In genomic region chr4:117829260-117830123, GRCm38 (mm10) we compare ENCODE assay signal across 8 mouse cellular contexts. TPM values are rescaled to one million over a fixed set of nuclear protein-coding genes. Genes with fewer than 3 reads are reported as not detected.
DNase-seq lines count a peak whose midpoint lies in the region; ATAC-seq and TF ChIP-seq lines count a peak whose summit lies in the region.

No protein-coding gene starts in this region.

- H3K36me3 ChIP-seq in hindbrain, embryonic 14.5 days (replicated peaks; ENCODE audit: control insufficient read depth, insufficient read depth): no peaks in the 10 kb centered on the region
- no peaks in the 10 kb centered on the region for H3K36me3 ChIP-seq in limb, embryonic 11.5 days (ENCODE audit: control insufficient read depth, insufficient read depth, low read length)
- H3K36me3 ChIP-seq in midbrain, embryonic 11.5 days (ENCODE audit: control insufficient read depth, insufficient read depth, low read length): no peaks in the 10 kb centered on the region
- no peaks in the 10 kb centered on the region for H3K36me3 ChIP-seq in spleen, adult 2 months (ENCODE audit: control insufficient read depth, insufficient read depth, low read length)

- TF ChIP-seq POLR2A in spleen, adult 2 months (IDR thresholded peaks at IDR 0.05; ENCODE audit: low read depth, low read length): no peak

- 11% methylated on average over 12 of the region's 12 CpGs for WGBS in hindbrain, embryonic 14.5 days
- WGBS in limb, embryonic 11.5 days: 8% methylated on average over 12 of the region's 12 CpGs
- 7% methylated on average over 12 of the region's 12 CpGs for WGBS in midbrain, embryonic 11.5 days
- 22% methylated on average over 12 of the region's 12 CpGs for WGBS in spleen, adult 2 months

- peak; percentile 49; the same call in 1 of the 2 replicates for ATAC-seq in hindbrain, embryonic 14.5 days (ENCODE audit: low FRiP score)
- no peak for ATAC-seq in limb, embryonic 11.5 days (ENCODE audit: insufficient number of reproducible peaks, low FRiP score, low TSS enrichment, low read depth)
- ATAC-seq in midbrain, embryonic 11.5 days (ENCODE audit: low FRiP score): peak; percentile 65

- H3K9ac ChIP-seq in hindbrain, embryonic 14.5 days: no peak overlapping the region
- H3K9ac ChIP-seq in limb, embryonic 11.5 days (ENCODE audit: low read length): no peak overlapping the region; the same call in 1 of the 2 replicates
- H3K9ac ChIP-seq in midbrain, embryonic 11.5 days (ENCODE audit: low read length): no peak overlapping the region

- no peak overlapping the region for H3K27ac ChIP-seq in hindbrain, embryonic 14.5 days
- no peak overlapping the region for H3K27ac ChIP-seq in limb, embryonic 11.5 days (replicated peaks; ENCODE audit: low read depth, low read length)
- H3K27ac ChIP-seq in midbrain, embryonic 11.5 days (ENCODE audit: low read depth, low read length): no peak overlapping the region
- H3K27ac ChIP-seq in spleen, adult 2 months (ENCODE audit: insufficient read depth, low read length): no peak overlapping the region

- DNase-seq in layer of hippocampus, adult 11-12 months (ENCODE audit: low spot score): peak; percentile 71
- no peak for DNase-seq in layer of hippocampus, adult 9-11 months
- DNase-seq in cerebellum, postnatal 10 days: peak; percentile 89 to 91
- DNase-seq in frontal cortex, postnatal 36 days (ENCODE audit: low spot score in 2 of 2): peak; percentile 54 to 57
- DNase-seq in hindbrain, embryonic 14.5 days (ENCODE audit: low spot score): peak; percentile 73
- DNase-seq in limb, embryonic 11.5 days (ENCODE audit: low spot score): peak; percentile 82
- peak; percentile 95 for DNase-seq in midbrain, embryonic 11.5 days (ENCODE audit: low spot score, missing footprints)
- DNase-seq in spleen, adult 2 months (ENCODE audit: low read depth in 1 of 2, low spot score in 2 of 2): peak in 1 of 2 experiments; percentile 21

- H3K27me3 ChIP-seq in hindbrain, embryonic 14.5 days (ENCODE audit: control insufficient read depth, insufficient read depth, low read length): no peaks in the 10 kb centered on the region
- no peaks in the 10 kb centered on the region for H3K27me3 ChIP-seq in limb, embryonic 11.5 days (ENCODE audit: control insufficient read depth, insufficient read depth, low read length)
- no peaks in the 10 kb centered on the region for H3K27me3 ChIP-seq in midbrain, embryonic 11.5 days (ENCODE audit: control insufficient read depth, insufficient read depth, low read length)
- 0 out of 2 replicates have a peak, but pooled peaks cover 3% of the 10 kb centered on the region for H3K27me3 ChIP-seq in spleen, adult 2 months (ENCODE audit: control insufficient read depth, insufficient read depth, low read length)

- peak; percentile 60; the same call in 1 of the 2 replicates for TF ChIP-seq CTCF in spleen, adult 2 months (IDR thresholded peaks at IDR 0.05; ENCODE audit: extremely low read depth, insufficient read depth, insufficient read length, insufficient replicate concordance)

- no peaks in the 10 kb centered on the region for H3K9me3 ChIP-seq in hindbrain, embryonic 14.5 days (ENCODE audit: control insufficient read depth, low read length)
- H3K9me3 ChIP-seq in limb, embryonic 11.5 days (ENCODE audit: control insufficient read depth, low read length): no peaks in the 10 kb centered on the region
- H3K9me3 ChIP-seq in midbrain, embryonic 11.5 days (ENCODE audit: control insufficient read depth, low read length): no peaks in the 10 kb centered on the region

- H3K4me1 ChIP-seq in hindbrain, embryonic 14.5 days (replicated peaks; ENCODE audit: control insufficient read depth, insufficient read depth, low read length): peaks cover 5% of the 10 kb centered on the region; the same call in 1 of the 2 replicates
- peaks cover 5% of the 10 kb centered on the region for H3K4me1 ChIP-seq in limb, embryonic 11.5 days (ENCODE audit: control insufficient read depth, insufficient read depth, low read length)
- peaks cover 5% of the 10 kb centered on the region for H3K4me1 ChIP-seq in midbrain, embryonic 11.5 days (ENCODE audit: control insufficient read depth, insufficient read depth, low read length)
- H3K4me1 ChIP-seq in spleen, adult 2 months (ENCODE audit: control insufficient read depth, insufficient read depth, insufficient read length): no peaks in the 10 kb centered on the region

- H3K4me3 ChIP-seq in hindbrain, embryonic 14.5 days (replicated peaks; ENCODE audit: low read length): no peak overlapping the region
- no peak overlapping the region for H3K4me3 ChIP-seq in limb, embryonic 11.5 days (ENCODE audit: low read depth, low read length)
- no peak overlapping the region for H3K4me3 ChIP-seq in midbrain, embryonic 11.5 days (ENCODE audit: low read depth, low read length)
- H3K4me3 ChIP-seq in spleen, adult 2 months (ENCODE audit: extremely low read depth, insufficient read depth, insufficient read length): no peak overlapping the region

- no peak overlapping the region for H3K4me2 ChIP-seq in hindbrain, embryonic 14.5 days (replicated peaks)
- H3K4me2 ChIP-seq in limb, embryonic 11.5 days (ENCODE audit: low read depth, severe bottlenecking): peak overlapping the region; percentile 21
- H3K4me2 ChIP-seq in midbrain, embryonic 11.5 days: peak overlapping the region; percentile 29; the same call in 1 of the 2 replicates

RNA-seq across cellular contexts. Expression of gene Slc6a9, which starts 4.8 kb away (rescaled TPM):
- 33.7 and 37.1 TPM in 2 replicates for polyA plus RNA-seq in hindbrain, embryonic 14.5 days (2014; fragmentation: Nextera tagmentation; extraction: Ambion mirVana)
- polyA plus RNA-seq in limb, embryonic 11.5 days (2014; fragmentation: Nextera tagmentation; extraction: Ambion mirVana): 10.1 and 11.1 TPM in 2 replicates
- polyA plus RNA-seq in midbrain, embryonic 11.5 days (2014; fragmentation: Nextera tagmentation; extraction: Ambion mirVana): 4.6 and 6.3 TPM in 2 replicates
- 54.1 and 68.5 TPM in 2 replicates for polyA plus RNA-seq in spleen, adult 2 months (2012; rRNA removed)

RNA-seq across cellular contexts. Expression of gene Ccdc24, which starts 42.9 kb away (rescaled TPM):
- polyA plus RNA-seq in hindbrain, embryonic 14.5 days (2014; fragmentation: Nextera tagmentation; extraction: Ambion mirVana): 2.5 and 3.9 TPM in 2 replicates
- 1.0 and 1.6 TPM in 2 replicates for polyA plus RNA-seq in limb, embryonic 11.5 days (2014; fragmentation: Nextera tagmentation; extraction: Ambion mirVana)
- polyA plus RNA-seq in midbrain, embryonic 11.5 days (2014; fragmentation: Nextera tagmentation; extraction: Ambion mirVana): 0.76 and 1.4 TPM in 2 replicates
- polyA plus RNA-seq in spleen, adult 2 months (2012; rRNA removed): 0.53 and 0.92 TPM in 2 replicates

RNA-seq across cellular contexts. Expression of gene B4galt2, which starts 53.8 kb away (rescaled TPM):
- polyA plus RNA-seq in hindbrain, embryonic 14.5 days (2014; fragmentation: Nextera tagmentation; extraction: Ambion mirVana): 78.0 and 81.4 TPM in 2 replicates
- 26.7 and 30.1 TPM in 2 replicates for polyA plus RNA-seq in limb, embryonic 11.5 days (2014; fragmentation: Nextera tagmentation; extraction: Ambion mirVana)
- 26.8 and 29.1 TPM in 2 replicates for polyA plus RNA-seq in midbrain, embryonic 11.5 days (2014; fragmentation: Nextera tagmentation; extraction: Ambion mirVana)
- 6.5 and 7.6 TPM in 2 replicates for polyA plus RNA-seq in spleen, adult 2 months (2012; rRNA removed)

RNA-seq across cellular contexts. Expression of gene Atp6v0b, which starts 57.6 kb away (rescaled TPM):
- 589 and 599 TPM in 2 replicates for polyA plus RNA-seq in hindbrain, embryonic 14.5 days (2014; fragmentation: Nextera tagmentation; extraction: Ambion mirVana)
- 143 and 158 TPM in 2 replicates for polyA plus RNA-seq in limb, embryonic 11.5 days (2014; fragmentation: Nextera tagmentation; extraction: Ambion mirVana)
- polyA plus RNA-seq in midbrain, embryonic 11.5 days (2014; fragmentation: Nextera tagmentation; extraction: Ambion mirVana): 214 and 216 TPM in 2 replicates
- 382 and 485 TPM in 2 replicates for polyA plus RNA-seq in spleen, adult 2 months (2012; rRNA removed)
